ENCODE assay signal across 10 mouse cellular contexts in genomic region chr13:48977858-48978257, GRCm38 (mm10). TPM values are rescaled to one million over a fixed set of nuclear protein-coding genes. Genes with fewer than 3 reads are reported as not detected.
DNase-seq lines count a peak whose midpoint lies in the region; ATAC-seq and TF ChIP-seq lines count a peak whose summit lies in the region.
"Had no signal": no experiment of that assay in that cellular context is flagged by ENCODE, and none has a peak within 500 bp of the region (broad histone marks: within the 10 kb centered on the region; RNA-seq: fewer than 3 reads in every experiment).

No protein-coding gene starts in this region.

- DNase-seq in heart, adult 11 months = peak; percentile 88
- no peak for DNase-seq in heart, postnatal 4 days
- DNase-seq in liver, embryonic 14.5 days (ENCODE audit: low read depth in 3 of 3, low spot score in 3 of 3) = no peak
- DNase-seq in splenic B cell, adult 2 months (ENCODE audit: low read depth, low spot score) = peak; percentile 66
- no peak for DNase-seq in ovary, postnatal 36 days (ENCODE audit: low spot score)
- DNase-seq in embryo, embryonic 11 days = no peak

- WGBS in bone marrow, adult 2 months = 3% methylated on average over 3 of the region's 3 CpGs
- WGBS in liver, embryonic 14.5 days (ENCODE audit: insufficient replicate concordance) = 35% methylated on average over 3 of the region's 3 CpGs
- WGBS in hindbrain, embryonic 12.5 days = 86% methylated on average over 3 of the region's 3 CpGs

- no peak for ATAC-seq in liver, embryonic 14.5 days (ENCODE audit: insufficient read depth)
- ATAC-seq in hindbrain, embryonic 12.5 days (ENCODE audit: low FRiP score) = no peak

- no peaks in the 10 kb centered on the region for H3K27me3 ChIP-seq in liver, embryonic 14.5 days (ENCODE audit: control insufficient read depth, insufficient read depth, low read length)
- no peaks in the 10 kb centered on the region; the same call in 1 of the 2 replicates for H3K27me3 ChIP-seq in splenic B cell, adult 2 months (ENCODE audit: control insufficient read depth, insufficient read depth, low read length, poor library complexity, severe bottlenecking)
- no peaks in the 10 kb centered on the region for H3K27me3 ChIP-seq in hindbrain, embryonic 12.5 days
- H3K27me3 ChIP-seq: hindbrain, embryonic 13.5 days; neural tube, embryonic 13.5 days had no signal

- no peaks in the 10 kb centered on the region for H3K9me3 ChIP-seq in liver, embryonic 14.5 days (ENCODE audit: control insufficient read depth, low read length)
- H3K9me3 ChIP-seq in hindbrain, embryonic 12.5 days (replicated peaks) = no peaks in the 10 kb centered on the region
- H3K9me3 ChIP-seq: hindbrain, embryonic 13.5 days; neural tube, embryonic 13.5 days had no signal

- H3K9ac ChIP-seq in liver, embryonic 14.5 days (replicated peaks) = no peak overlapping the region
- H3K9ac ChIP-seq in hindbrain, embryonic 12.5 days = no peak overlapping the region
- H3K9ac ChIP-seq: hindbrain, embryonic 13.5 days; neural tube, embryonic 13.5 days had no signal

- no peak for TF ChIP-seq EP300 in liver, embryonic 14.5 days (IDR thresholded peaks at IDR 0.05; ENCODE audit: low read depth)

- H3K36me3 ChIP-seq in liver, embryonic 14.5 days (replicated peaks; ENCODE audit: control insufficient read depth, insufficient read depth, low read depth) = no peaks in the 10 kb centered on the region
- no peaks in the 10 kb centered on the region for H3K36me3 ChIP-seq in splenic B cell, adult 2 months (ENCODE audit: control insufficient read depth, insufficient read depth, low read length, poor library complexity, severe bottlenecking)
- H3K36me3 ChIP-seq in hindbrain, embryonic 12.5 days = no peaks in the 10 kb centered on the region
- H3K36me3 ChIP-seq: hindbrain, embryonic 13.5 days; neural tube, embryonic 13.5 days had no signal

- no peaks in the 10 kb centered on the region; the same call in 1 of the 2 replicates for H3K4me1 ChIP-seq in bone marrow, adult 2 months (ENCODE audit: control insufficient read depth, insufficient read depth, low read length)
- peaks cover 0 to 4% of the 10 kb centered on the region in 2 experiments; a peak in 1 of 4 replicates for H3K4me1 ChIP-seq in liver, embryonic 14.5 days (replicated peaks; ENCODE audit: control insufficient read depth in 2 of 2, insufficient read depth in 2 of 2, low read length in 1 of 2)
- H3K4me1 ChIP-seq in hindbrain, embryonic 12.5 days = no peaks in the 10 kb centered on the region
- H3K4me1 ChIP-seq: hindbrain, embryonic 13.5 days had no signal

- no peak overlapping the region for H3K27ac ChIP-seq in bone marrow, adult 2 months (ENCODE audit: control insufficient read depth, insufficient read depth, low read depth, low read length, poor library complexity)
- no peak overlapping the region for H3K27ac ChIP-seq in liver, embryonic 14.5 days
- no peak overlapping the region for H3K27ac ChIP-seq in hindbrain, embryonic 12.5 days
- H3K27ac ChIP-seq: hindbrain, embryonic 13.5 days; neural tube, embryonic 13.5 days had no signal

- TF ChIP-seq CTCF in bone marrow, adult 2 months (IDR thresholded peaks at IDR 0.05; ENCODE audit: control insufficient read depth, insufficient read depth, low read length) = no peak
- no peak for TF ChIP-seq CTCF in liver, embryonic 14.5 days (IDR thresholded peaks at IDR 0.05; ENCODE audit: low read depth)

- peak overlapping the region; percentile 44 for H3K4me2 ChIP-seq in liver, embryonic 14.5 days (ENCODE audit: low read depth)
- no peak overlapping the region for H3K4me2 ChIP-seq in hindbrain, embryonic 12.5 days (replicated peaks)
- H3K4me2 ChIP-seq: hindbrain, embryonic 13.5 days; neural tube, embryonic 13.5 days had no signal

- TF ChIP-seq POLR2A in bone marrow, adult 2 months (IDR thresholded peaks at IDR 0.05; ENCODE audit: borderline replicate concordance, control insufficient read depth, low read depth, low read length) = no peak

- peak overlapping the region; percentile 36 for H3K4me3 ChIP-seq in bone marrow, adult 2 months (replicated peaks; ENCODE audit: control insufficient read depth, low read depth, low read length)
- no peak overlapping the region for H3K4me3 ChIP-seq in liver, embryonic 14.5 days (ENCODE audit: insufficient read depth in 1 of 2, low read depth in 2 of 2, low read length in 2 of 2)
- no peak overlapping the region for H3K4me3 ChIP-seq in hindbrain, embryonic 12.5 days
- H3K4me3 ChIP-seq: hindbrain, embryonic 13.5 days; neural tube, embryonic 13.5 days had no signal

RNA-seq across cellular contexts. Expression of gene Fam120a, which starts 10.0 kb away (rescaled TPM):
- 100 to 1,000 TPM; 112 to 118 TPM for total RNA-seq in heart, postnatal 4 days (2021)
- polyA plus RNA-seq in bone marrow, adult 2 months (2011; ENCODE audit: insufficient read depth, insufficient read length, low replicate concordance, missing spikeins) = 50.9 and 67.9 TPM in 2 replicates
- 33.9 and 37.4 TPM in 2 replicates for polyA plus RNA-seq in liver, embryonic 14.5 days (2012; rRNA removed)
- polyA plus RNA-seq in liver, embryonic 14.5 days (2014; fragmentation: Nextera tagmentation; extraction: Ambion mirVana) = 19.1 and 23.2 TPM in 2 replicates
- polyA plus RNA-seq in hindbrain, embryonic 12.5 days (2016; fragmentation: Nextera tagmentation; extraction: Ambion mirVana) = 15.6 and 17.0 TPM in 2 replicates

Comparison
In these comparisons a context has a peak if more than half of its experiments do, and no peak if none do; other contexts are left out.
1. DNase-seq: peak in heart, adult 11 months (single experiment) and splenic B cell, adult 2 months (single experiment); none in heart, postnatal 4 days (single experiment), liver, embryonic 14.5 days (0 of 3), ovary, postnatal 36 days (single experiment) and embryo, embryonic 11 days (single experiment).